Mouse (Mus musculus): ENCODE measurements around the gene Prdm12. TPM values are rescaled to one million over a fixed set of nuclear protein-coding genes. Genes with fewer than 3 reads are reported as not detected.

Gene Prdm12
- polyA plus RNA-seq (2014; fragmentation: Illumina TruSeq; extraction: RNeasy Lipid Tissue Mini Kit (QIAGEN cat#74804); ENCODE audit: low replicate concordance) = not detected

DNA sequence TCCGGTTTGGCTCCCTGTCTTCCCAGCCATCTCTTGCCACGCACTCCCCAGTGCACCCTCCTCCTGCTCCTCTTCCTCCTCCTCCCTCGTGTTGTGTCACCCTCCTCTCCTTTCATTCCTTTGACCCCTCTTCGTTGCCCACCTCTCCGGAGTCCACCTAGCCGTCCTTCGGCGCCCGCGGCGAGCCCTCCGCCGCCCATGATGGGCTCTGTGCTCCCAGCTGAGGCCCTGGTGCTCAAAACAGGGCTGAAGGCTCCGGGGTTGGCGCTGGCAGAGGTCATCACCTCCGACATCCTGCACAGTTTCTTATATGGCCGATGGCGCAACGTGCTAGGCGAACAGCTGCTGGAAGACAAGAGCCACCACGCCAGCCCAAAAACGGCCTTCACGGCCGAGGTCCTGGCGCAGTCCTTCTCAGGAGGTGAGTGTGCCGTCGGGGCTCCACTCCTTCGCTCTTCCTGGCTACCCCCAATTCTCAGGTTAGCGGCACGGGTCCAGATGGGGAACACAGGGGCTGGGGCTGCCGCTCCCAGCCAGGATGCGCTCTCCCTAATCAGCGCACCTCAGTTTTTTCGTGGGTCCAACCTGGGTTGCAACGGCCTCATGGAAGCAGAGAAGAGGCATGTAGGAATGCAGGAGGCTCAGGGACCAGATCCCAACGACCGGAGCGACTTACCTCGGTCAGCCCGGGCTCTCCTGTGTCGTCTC is at the start of gene Prdm12:
Gene Prdm12, plus strand, starts transcription at position 137 of the 708 bp plus-strand sequence.

DNA sequence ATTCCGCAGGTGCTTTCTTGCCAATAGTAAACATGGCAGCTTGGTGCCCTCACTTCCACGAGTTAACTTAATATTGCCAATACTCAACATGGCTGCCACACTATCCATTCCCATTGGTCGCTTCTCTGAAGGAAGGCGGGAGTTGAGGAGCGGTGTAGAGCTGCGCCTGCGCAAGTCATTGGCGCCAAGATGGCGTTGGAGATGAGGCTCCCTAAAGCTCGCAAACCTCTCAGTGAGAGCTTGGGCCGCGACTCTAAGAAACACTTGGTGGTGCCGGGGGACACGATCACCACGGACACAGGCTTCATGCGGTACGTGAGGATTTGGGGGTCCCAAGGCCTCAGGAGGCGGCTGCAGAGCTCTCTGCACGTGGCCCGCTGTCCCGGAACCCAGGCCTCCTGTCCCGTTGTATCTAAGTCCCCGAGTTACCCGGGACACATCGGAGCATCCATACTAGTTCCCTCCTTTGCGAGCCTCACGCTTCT is 30.8 kb downstream of the Prdm12 start, which contains the start of gene Exosc2:
Gene Exosc2, plus strand, starts transcription at position 165 of the 485 bp plus-strand sequence.

DNA sequence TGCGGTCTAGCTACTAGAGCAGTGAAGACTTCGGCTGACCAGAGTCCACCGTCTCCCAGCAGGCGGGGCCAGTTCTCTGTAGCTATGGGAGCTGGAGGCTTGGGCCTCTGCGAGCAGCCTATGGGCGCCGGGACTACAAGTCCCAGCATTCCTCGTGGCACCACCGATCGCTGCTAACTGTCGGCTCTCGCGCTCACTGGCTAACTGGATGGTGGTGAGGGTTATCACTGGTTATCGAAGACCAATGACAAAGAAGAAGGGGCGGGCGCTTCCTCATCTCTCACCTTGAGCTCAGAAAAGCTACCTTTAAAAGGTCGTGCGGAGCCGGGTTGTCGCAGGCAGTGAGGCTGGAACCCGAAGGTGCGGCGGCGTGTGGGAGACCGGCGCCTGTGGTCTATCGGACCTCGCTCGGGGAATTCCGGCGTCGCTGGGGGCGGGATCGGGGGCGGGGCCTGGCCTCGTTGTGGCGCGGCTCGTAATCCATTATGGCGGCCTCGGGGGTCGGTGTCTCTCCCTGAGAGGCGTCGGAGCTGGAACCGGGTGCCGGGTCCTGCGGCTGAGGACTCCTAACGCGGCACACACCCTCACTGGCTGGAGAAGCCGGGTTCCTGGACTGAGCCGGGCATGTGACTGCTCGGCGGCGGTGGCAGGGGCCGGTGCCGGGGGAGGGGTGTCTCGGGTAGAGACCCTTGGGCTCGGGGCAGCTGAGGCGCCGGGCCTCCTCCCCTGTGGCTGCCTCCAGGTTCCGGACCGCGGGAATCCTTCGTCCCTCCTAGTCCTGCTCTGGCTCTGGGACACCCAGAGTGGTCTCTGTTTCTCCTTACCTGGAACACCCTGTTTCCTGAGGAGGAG is 48.5 kb downstream of the Prdm12 start, which contains the start of gene Abl1:
Gene Abl1, plus strand, starts transcription at position 303 of the 852 bp plus-strand sequence.

Other genes with a start within 250 kb of the Prdm12 start
- not detected for gene Ass1, start 169.8 kb upstream of the Prdm12 start, polyA plus RNA-seq (2014; fragmentation: Illumina TruSeq; extraction: RNeasy Lipid Tissue Mini Kit (QIAGEN cat#74804); ENCODE audit: low replicate concordance)
- gene Fubp3, start 67.4 kb upstream of the Prdm12 start, polyA plus RNA-seq (2014; fragmentation: Illumina TruSeq; extraction: RNeasy Lipid Tissue Mini Kit (QIAGEN cat#74804); ENCODE audit: low replicate concordance) = 25.6 TPM
- gene Exosc2, start 30.7 kb downstream of the Prdm12 start, polyA plus RNA-seq (2014; fragmentation: Illumina TruSeq; extraction: RNeasy Lipid Tissue Mini Kit (QIAGEN cat#74804); ENCODE audit: low replicate concordance) = 5.9 TPM
- 39.0 TPM for gene Abl1, start 48.3 kb downstream of the Prdm12 start, polyA plus RNA-seq (2014; fragmentation: Illumina TruSeq; extraction: RNeasy Lipid Tissue Mini Kit (QIAGEN cat#74804); ENCODE audit: low replicate concordance)
- 0.15 TPM for gene Qrfp, start 170.5 kb downstream of the Prdm12 start, polyA plus RNA-seq (2014; fragmentation: Illumina TruSeq; extraction: RNeasy Lipid Tissue Mini Kit (QIAGEN cat#74804); ENCODE audit: low replicate concordance)
- not detected for gene Fibcd1, start 206.0 kb downstream of the Prdm12 start, polyA plus RNA-seq (2014; fragmentation: Illumina TruSeq; extraction: RNeasy Lipid Tissue Mini Kit (QIAGEN cat#74804); ENCODE audit: low replicate concordance)
- 0.07 TPM for gene Lamc3, start 247.3 kb downstream of the Prdm12 start, polyA plus RNA-seq (2014; fragmentation: Illumina TruSeq; extraction: RNeasy Lipid Tissue Mini Kit (QIAGEN cat#74804); ENCODE audit: low replicate concordance)